Mouse (Mus musculus): ENCODE data around the gene Macrod1. TPM values are rescaled to one million over a fixed set of nuclear protein-coding genes. Genes with fewer than 3 reads are reported as not detected.

The Macrod1 gene
- total RNA-seq, 2 experiments from 2014 or later: 32.4 to 35.0 TPM

DNA sequence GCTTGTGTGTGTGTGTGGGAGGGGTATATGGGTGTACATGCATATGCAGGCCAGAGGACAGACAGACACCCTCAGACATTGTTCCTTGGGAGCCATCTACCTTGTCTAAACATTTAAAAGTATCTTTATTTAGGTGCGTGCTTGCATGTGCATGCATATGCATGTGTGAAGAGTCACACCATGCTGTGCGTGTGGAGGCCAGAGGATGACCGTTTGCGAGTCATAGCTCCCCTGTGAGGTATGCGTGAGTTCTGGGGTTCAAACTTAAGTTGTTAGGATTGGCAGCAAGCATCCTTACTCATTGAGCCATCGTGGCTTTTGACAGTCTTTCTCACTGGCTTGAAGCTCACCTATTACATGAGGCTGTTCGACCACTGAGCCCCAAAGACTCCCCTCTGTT is 21.7 kb downstream of the Macrod1 start:
- DNase-seq (ENCODE audit: low spot score in 2 of 2): no peak

DNA sequence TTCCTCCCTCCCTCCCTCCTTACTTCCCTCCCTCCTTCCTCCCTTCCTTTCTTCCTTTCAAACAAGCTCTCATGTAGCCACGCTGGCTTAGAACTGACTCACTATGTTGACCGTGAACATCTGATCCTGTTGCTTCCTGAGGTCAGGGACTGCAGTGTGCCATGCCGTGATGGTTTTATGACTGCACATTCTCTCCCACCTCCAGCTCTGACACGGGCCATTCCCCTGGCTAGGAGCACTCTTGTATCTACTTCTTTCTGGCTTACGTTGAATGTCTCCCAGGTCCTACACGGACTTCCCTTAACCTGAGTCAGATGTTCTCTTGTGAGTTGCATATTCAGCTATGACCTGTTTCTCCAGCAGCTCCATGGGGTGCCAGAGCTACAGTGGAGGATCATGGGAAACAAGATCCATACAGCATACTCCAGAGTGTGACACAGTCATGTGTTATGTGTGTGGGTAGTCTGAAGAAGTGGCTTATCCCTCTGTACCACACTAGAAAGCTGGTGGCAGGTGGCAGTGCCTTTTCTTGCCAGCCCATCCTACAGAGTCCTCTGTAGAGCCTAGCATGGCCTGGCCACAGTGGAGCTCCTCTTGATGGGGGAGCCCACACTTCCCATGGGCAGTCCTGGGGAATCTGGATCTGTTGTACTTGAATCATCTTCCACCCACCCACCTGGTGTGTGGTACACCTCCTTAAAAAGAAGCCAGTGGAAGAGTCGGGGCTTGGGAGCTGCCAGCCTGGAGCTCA is 25.1 kb downstream of the Macrod1 start:
- no peak for DNase-seq (ENCODE audit: low spot score in 2 of 2)

DNA sequence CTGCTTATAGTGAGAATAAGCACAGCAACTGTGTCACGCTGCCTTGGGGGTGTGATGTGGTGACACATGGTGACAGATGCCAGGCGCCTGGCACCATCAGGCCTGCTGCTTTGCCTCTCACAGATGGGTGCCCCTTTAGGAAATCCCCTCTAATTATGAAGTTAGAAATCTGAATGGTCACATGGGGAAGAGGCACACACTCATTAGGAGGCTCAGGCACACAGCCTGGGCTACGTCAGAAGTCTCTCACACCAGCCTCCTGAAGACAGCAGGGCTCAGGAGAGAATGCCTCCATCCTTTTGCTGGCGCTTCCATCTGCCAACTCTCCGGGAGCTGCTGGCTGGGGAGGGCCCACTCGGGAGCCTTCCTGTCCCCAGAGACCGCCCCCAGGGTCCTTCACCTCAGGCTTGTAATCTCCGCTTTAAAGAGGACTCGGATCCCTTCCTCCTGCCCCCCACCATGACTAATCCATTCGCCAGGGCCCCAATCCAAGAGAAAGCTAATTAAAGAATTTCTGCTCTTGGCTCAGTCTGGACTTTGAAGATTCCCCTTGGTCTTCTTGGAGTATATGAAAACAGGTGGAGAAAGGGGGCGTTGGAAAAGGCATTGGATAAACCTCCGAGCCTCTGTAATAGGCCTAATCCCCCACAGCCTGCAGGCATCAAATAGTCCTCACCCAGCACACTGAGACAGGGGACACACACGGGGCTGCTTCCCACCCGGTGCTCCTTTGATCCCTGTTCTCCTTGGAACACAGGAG is 26.6 kb downstream of the Macrod1 start:
- no peak for DNase-seq (ENCODE audit: low spot score in 2 of 2)

DNA sequence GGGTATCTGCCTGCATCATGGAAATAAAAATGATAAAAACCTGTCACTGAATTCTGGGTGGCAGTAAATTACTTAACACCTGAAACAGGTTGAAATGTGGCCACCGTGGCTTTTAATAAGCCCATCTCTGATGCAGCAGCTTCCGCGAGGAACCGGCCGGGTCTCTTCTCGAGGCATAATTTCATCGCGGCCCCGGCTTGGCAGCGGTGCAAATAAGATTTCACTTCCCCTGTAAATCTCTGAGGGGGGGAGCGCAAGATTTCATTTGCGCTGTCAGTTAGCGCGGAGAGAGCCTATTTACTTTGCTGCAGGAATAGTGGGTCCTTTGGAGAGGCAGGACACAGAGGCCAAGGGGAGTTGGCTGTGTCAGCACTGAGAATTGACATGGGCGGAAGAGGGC is 28.1 kb downstream of the Macrod1 start:
- DNase-seq (ENCODE audit: low spot score in 2 of 2): no peak

DNA sequence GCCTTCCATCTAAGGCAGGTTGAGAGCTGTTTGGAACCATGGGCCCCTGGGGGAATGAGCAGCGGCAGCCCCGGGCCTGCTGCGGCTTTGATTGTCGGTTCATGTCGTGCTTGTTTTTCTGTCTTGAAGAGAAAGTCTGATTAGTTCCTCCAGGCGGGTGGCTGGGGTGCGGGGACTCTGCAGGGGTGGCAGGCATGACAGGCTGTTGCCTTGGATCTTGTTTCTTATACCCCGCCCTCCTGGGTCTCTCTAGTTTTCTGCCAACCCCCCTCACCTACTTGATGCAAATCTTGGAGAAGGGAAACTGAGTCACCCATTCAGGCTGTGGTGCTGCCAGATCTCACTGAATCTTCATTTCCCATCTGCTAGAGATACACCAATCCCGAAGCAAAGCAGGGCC is 31.9 kb downstream of the Macrod1 start:
- DNase-seq (ENCODE audit: low spot score in 2 of 2): no peak

DNA sequence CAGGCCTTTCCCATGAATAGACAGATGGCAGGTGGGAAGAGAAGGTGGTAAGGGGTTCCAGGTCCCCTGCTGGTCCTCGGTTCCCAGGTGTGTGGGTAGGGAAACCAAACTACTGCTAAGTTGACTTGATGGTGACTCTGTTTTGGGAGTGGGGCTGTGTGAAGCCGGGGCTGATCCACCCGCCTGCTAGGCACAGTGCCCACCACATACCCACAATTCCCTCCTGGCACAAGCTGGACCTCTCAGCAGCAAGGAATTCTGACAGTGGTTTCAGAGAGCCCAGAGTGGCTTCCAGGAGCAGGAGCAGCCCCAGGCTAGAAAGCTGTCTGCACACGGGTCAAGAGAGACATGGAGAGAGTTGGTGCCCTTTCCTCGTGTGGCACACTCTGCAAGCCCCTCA is 32.4 kb downstream of the Macrod1 start:
- no peak for DNase-seq (ENCODE audit: low spot score in 2 of 2)

DNA sequence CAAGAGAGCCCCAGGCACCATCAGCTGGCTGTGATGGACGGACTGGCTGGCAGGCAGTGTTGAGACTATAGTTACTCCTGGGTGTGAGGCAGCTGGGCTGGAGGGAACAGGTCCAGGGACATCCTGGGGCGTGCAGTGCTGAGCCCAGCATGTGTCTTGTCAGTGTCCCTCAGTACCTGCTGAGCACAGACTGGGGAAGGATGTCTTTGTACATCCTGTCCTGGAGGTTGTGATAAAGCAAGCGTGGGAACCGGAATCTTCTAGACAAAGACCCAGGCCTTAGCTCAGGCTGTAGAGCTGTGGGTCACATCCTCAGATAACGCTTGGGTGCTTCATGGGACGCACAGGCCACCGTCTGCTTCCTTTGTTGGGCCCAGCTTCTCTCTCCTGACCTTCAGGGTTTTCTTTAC is 33.2 kb downstream of the Macrod1 start:
- DNase-seq (ENCODE audit: low spot score in 2 of 2): no peak

DNA sequence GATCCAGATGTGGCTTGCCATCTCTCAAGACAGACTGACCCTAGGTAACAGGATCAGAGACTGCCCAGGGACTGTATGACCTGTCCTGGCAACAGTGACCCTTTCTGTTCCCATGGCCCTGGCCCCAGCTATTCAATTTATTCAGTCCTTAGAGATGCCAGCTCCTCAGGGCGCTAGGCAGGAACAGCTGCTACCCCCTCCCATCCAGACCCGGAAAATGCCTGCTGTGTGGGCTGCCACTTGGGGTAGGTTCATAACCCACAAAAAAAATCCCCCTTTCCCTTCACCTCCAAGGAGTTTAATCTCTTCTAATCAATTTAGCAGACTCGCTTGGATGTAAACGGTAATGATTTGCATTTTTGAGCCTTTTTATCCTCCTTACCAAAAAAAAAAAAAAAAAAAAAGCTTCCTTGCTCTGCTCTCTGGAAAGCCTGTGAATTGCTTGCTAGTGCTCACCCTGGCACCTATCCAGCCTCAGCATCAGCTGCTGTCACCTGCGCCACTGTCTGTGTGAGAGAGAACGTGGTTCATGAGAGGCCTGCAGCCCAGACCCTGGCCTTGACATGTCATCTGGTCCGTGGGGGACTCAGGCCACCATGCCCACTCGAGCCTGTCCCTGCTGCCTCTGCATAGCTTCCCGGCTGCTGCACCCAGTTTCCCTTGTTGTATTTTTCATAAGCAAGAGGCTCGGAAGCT is 33.9 kb downstream of the Macrod1 start:
- DNase-seq (ENCODE audit: low spot score in 2 of 2): no peak

DNA sequence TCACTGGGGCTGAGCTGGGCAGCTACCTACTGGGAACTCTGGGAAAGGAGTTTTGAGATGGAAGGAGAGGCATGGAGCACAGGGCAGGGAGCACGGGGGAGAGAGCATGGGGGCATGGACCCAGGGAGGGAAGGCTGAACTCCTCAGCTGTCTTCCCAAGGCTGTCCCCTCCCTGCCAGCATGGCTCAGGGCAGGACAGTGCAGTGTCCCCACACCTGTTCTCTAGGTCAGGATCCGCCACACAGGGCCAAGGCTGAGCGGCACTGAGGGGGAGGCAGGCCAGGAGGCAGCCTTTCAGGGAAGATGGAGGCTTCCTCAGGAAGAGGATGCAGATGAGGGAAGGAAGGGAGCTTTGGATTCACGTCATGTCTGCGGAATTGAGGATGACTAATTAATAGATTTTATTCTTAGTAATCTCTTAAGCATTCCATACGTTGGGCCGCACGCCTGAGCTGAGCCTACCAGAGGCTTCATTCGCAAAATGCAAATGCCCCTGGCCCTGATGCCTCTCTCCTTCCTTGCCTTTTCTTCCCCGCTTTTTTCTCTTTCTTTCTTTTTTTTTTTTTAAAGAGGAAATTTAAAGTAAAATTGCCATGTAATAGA is 34.9 kb downstream of the Macrod1 start:
- DNase-seq (ENCODE audit: low spot score in 2 of 2): no peak

DNA sequence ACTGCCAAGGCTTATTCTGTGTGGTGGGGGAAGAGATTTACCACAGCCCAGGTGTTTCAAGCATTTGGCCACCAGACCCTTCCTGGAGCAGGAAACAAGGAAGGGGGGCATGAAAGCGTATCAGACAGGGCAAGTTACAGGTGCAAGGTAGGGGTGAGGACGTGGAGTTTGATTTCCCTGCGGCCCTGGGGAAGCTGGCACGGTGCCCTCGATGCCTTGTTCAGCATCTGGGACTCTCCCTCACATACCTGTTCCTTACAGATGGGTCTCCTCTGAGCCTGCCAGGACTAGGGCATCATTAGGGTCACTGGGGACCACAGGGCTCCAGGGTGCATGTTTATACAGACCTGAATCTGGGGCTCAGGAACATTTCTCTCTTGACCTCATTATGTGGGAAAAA is 36.1 kb downstream of the Macrod1 start:
- no peak for DNase-seq (ENCODE audit: low spot score in 2 of 2)

DNA sequence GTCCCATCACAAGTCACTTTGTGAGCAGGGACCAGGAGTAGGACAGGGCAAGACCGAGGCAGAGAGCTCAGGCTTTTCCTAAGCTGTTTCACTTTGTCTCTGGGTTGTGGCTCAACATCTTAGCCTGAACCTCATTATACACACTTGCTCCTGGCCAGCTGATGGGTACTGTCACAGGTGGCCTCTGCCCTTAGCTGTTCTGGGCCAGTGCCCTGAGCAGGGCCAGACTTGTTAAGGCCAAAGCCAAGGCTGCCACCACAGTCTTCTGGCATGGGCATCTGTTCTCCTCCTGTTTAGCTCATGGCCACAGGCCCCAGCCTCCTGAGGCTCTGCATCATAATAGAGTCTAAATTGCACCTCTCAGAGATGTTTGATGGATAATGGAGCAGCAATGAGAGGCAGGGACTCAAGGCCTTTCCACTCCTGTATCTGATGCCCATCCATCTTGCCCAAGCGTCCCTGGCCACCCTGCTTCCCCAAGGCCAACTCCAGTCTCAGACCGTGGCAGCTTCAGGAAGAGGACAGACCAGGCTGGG is 43.1 kb downstream of the Macrod1 start:
- DNase-seq (ENCODE audit: low spot score in 2 of 2): no peak

DNA sequence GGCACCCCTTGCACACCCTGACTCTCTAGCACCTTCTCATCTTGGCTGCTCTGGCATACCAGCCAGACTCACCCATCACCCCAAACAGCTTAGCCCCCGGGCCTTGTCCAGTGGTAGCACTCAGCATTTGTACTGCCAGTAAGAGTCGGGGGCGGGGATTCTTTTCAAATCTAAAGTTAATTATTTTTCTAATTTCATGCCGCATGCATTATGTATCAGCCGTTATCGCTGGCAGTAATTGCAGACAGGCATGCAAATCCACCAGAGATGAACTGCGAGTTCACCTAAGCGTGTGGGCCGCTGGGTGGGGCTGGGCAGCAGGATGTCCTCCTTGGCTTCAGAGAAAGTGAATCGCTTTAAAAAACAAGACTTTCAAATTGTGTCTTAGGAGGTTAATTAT is 45.4 kb downstream of the Macrod1 start:
- DNase-seq (ENCODE audit: low spot score in 2 of 2): no peak

DNA sequence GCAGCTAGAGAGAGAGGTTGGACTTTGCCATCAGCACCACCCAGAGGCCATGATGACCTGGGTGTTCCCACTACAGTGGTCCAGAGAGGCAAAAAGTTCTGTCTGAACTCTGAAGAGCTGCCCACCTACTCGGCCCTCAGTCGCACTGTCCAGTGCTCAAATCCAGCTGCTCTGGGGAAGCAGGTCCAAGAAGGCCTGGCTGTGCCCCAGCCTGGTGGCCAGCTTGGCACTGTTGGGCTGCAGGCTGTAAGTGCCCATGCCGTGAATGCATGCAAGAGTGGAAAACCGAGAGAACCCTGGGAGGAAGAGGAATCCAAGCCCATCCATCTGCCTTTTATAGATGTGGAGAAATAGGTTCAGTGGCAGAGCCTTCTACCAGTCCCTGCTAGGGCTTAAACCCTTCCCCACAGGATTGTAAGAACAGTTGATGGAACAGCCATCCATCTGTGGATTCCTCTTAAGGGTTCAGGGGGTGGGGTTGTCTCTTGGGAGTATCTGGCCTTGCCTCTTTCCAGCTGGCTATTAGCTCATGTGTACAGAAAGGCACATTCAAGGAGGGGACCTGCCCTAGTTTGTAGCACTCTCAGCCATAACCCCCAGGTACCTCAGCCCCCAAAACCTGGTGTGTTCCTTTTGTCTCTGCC is 46.9 kb downstream of the Macrod1 start:
- DNase-seq (ENCODE audit: low spot score in 2 of 2): no peak

DNA sequence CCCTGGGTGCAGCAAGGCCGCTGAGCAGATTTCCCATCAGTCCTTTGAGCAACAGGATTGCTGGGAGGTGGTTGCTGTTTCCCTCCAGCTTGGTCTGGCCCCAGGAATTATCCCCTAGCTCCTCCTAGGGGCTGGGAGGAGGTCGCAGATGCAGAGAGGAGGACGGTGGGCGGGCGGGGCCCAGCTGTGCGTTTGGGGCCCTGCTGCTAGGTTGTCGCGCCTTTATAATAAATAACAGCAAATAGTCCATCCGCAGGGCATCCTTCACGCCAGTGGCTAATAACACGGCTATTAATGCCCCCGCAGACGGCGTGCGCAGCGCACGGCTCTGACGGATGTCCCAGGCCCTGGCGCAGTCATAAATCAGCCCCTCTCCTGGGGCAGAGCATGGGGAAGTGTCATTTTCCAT is 47.4 kb downstream of the Macrod1 start:
- no peak for DNase-seq (ENCODE audit: low spot score in 2 of 2)

DNA sequence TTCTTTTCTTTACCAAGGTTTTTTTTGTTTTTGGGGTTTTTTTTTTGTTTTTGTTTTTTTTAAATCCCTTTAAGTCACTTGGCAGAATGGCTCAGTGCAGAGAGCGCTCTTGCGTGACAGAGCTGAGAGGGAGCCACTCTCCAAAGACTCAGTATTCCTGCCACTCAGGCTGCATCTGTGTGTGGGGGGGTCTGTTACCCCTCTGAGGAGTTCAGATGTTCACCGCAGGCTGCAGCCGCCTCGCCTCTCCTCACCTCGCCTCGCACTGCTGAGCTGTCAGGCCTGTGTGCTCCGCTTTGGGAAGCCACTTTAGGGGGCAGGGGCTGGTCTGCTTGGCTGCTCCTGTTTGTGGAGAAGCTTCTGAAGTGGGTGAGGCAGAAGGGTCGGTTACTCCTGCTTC is 48.9 kb downstream of the Macrod1 start, which contains the start of gene Flrt1:
Flrt1 (minus strand) TSS at position 186 of the 400 bp plus-strand sequence.
- no peak for DNase-seq (ENCODE audit: low spot score in 2 of 2)

DNA sequence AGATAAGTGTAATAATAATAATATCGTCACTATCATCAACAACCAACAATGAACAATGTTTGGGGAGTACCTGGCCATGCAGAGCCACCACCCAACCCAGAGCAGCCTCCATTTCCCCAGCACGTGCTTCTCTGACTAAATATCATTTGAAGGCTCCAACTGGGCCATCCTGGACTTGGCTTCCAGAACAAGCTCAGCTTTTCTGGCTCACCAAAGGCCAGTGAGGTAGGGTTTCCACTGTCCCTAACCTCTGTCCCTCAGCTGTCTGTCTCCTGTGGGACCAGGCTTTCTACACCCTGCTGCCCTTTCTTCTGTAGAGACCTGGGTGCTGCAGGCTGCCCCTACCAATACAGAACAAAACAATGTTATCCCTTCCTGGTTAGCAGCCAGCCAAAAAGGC is 50.0 kb downstream of the Macrod1 start:
- DNase-seq (ENCODE audit: low spot score in 2 of 2): no peak

DNA sequence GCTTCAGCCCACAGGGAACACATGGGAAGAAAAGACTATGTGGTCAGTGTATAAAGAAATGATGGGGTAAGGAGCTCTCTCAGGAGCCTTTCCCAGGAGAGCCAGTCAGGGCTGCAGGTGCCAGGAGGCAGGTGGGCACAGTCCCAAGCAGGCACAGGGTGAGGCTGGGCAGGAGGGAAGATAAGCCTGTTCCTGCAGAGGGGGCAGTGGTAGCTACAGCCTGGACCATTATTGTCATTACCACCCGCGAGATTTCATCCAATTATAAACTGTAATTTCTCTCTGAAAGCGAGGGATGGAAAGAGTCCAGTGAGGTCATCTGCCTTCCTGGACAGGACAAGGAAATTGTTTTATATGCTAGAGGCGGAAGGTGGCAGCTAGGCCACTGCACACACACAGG is 50.6 kb downstream of the Macrod1 start:
- no peak for DNase-seq (ENCODE audit: low spot score in 2 of 2)

DNA sequence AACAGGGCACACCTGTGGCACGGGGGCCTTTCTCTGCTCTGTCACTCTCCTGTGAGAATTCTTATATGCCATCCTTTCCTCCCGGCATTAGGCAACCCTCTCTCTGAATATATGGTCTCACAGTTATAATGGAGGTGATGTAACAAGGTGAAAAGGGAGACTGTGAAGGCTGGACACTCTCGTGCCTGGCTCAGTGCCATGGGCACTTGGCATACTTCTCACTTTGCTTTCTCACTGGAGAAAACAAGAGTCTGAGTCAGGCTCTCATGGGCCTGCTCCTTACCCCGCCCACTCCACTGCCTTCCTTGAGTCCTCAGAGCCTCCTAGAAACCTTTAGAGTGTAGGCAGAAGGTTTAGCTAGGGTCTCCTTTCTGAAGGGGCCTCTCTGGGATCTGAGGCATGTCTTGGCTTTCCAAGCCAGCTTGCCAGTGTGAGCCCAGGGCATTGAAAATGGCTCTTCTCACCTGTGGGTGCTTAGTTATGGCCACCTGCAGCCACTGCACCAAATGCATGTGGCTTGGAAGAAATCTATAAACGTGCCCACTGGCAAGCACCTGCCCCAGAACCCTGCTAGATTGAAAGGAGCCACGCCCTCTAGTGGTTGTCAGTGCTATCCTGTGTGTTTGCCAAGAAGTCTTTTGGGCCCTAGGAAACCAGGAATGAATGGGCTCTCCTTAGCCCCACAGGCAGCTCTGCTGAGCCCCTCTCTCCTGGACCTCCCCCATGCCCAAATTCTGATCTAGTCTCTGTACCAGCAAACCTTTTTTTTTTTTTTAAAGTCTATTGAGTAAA is 51.7 kb downstream of the Macrod1 start:
- no peak for DNase-seq (ENCODE audit: low spot score in 2 of 2)

DNA sequence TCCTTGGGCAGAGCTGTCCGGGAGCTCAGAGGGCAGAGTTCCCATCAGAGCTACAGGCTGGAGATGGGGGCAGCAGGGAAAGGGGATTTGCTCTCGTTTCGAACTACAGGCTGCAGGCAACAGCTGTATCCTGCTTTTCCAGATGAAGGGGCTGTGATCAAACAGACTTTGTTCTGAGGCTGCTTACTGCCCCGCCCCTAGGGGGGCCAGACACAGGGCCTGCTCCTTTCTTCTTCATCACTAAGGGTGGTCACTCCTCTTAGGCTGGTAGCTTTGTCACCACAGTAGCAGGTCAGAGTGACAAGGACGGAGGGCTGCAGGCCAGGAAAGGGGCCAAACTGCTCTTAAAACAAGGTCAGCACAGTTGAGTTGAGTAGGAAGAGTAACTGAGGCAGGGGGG is 53.5 kb downstream of the Macrod1 start:
- no peak for DNase-seq (ENCODE audit: low spot score in 2 of 2)

DNA sequence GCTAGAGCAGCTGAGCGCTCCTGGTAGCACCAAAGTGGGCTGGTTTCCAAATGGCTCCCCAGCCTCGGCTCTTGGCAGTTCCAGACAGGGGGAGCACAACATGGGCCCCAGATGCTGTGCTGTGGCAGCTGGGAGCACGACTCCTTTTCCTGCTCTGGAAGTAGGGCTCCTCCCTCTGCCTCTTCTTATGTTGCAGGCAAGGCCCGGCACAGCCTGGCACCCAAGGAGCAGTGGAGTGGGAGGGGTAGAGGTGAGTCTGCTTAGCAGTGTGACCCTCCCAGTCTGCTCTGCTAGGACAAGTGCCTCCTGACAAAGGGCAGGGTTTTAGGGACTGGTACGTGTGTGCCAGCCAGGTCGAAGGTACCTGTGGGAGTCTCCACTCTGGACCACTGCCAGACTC is 54.3 kb downstream of the Macrod1 start:
- DNase-seq (ENCODE audit: low spot score in 2 of 2): no peak

All from adrenal gland, postnatal 4 days (tissue).